In genomic region chr13:19133833-19134232, GRCm38 (mm10) we compare ENCODE assay signal across 8 mouse cellular contexts.
DNase-seq lines count a peak whose midpoint lies in the region; ATAC-seq and TF ChIP-seq lines count a peak whose summit lies in the region.

No protein-coding gene starts in this region.

- peak; percentile 50 for DNase-seq in thymus, adult 2 months
- no peak for DNase-seq in thymus, adult 18-20 months
- peak; percentile 81 for DNase-seq in brain, embryonic 14.5 days (ENCODE audit: low read depth)
- DNase-seq in kidney, postnatal 10 days: peak; percentile 53
- peak; percentile 77 to 83 for DNase-seq in right cerebral cortex, adult 2 months (ENCODE audit: low spot score in 2 of 2)
- no peak for DNase-seq in ovary, adult 18-20 months (ENCODE audit: low spot score)

- H3K4me3 ChIP-seq in thymus, adult 2 months (ENCODE audit: control insufficient read depth, insufficient read depth, low read length): no peak overlapping the region
- no peak overlapping the region for H3K4me3 ChIP-seq in liver, embryonic 12.5 days

- ATAC-seq in erythroblast, adult 5-6 weeks (replicated peaks; ENCODE audit: low FRiP score, poor library complexity, severe bottlenecking): peak; percentile 91
- peak; percentile 54; the same call in 1 of the 2 replicates for ATAC-seq in liver, embryonic 12.5 days

- H3K4me2 ChIP-seq in liver, embryonic 12.5 days: no peak overlapping the region

- TF ChIP-seq CTCF in thymus, adult 2 months (IDR thresholded peaks at IDR 0.05; ENCODE audit: borderline replicate concordance, control insufficient read depth, extremely low read depth, insufficient read depth, low read length, poor library complexity): no peak
- peak; percentile 74; the same call in 1 of the 2 replicates for TF ChIP-seq CTCF in brain, embryonic 14.5 days (IDR thresholded peaks at IDR 0.05; ENCODE audit: borderline replicate concordance, extremely low read depth, insufficient read depth, insufficient read length)

- no peak overlapping the region for H3K27ac ChIP-seq in thymus, adult 2 months (ENCODE audit: control insufficient read depth, insufficient read depth, low read length)
- no peak overlapping the region for H3K27ac ChIP-seq in liver, embryonic 12.5 days

- H3K9me3 ChIP-seq in liver, embryonic 12.5 days (replicated peaks): no peaks in the 10 kb centered on the region

- no peak overlapping the region for H3K9ac ChIP-seq in liver, embryonic 12.5 days

- TF ChIP-seq POLR2A in thymus, adult 2 months (IDR thresholded peaks at IDR 0.05; ENCODE audit: control insufficient read depth, extremely low read depth, insufficient read depth, low read length, poor library complexity): no peak
- TF ChIP-seq POLR2A in brain, embryonic 14.5 days (IDR thresholded peaks at IDR 0.05; ENCODE audit: borderline replicate concordance, extremely low read depth, insufficient read depth, insufficient read length, poor library complexity, severe bottlenecking): no peak

- WGBS in thymus, adult 2 months: 35% methylated on average over 4 of the region's 4 CpGs
- 22% methylated on average over 4 of the region's 4 CpGs for WGBS in liver, embryonic 12.5 days (ENCODE audit: insufficient replicate concordance)

- no peaks in the 10 kb centered on the region for H3K36me3 ChIP-seq in thymus, adult 2 months (ENCODE audit: control insufficient read depth, insufficient read depth, low read length)
- no peaks in the 10 kb centered on the region for H3K36me3 ChIP-seq in liver, embryonic 12.5 days

- H3K27me3 ChIP-seq in thymus, adult 2 months (ENCODE audit: control insufficient read depth, insufficient read depth, low read length): no peaks in the 10 kb centered on the region
- H3K27me3 ChIP-seq in liver, embryonic 12.5 days (replicated peaks): no peaks in the 10 kb centered on the region

- 0 out of 2 replicates have a peak, but pooled peaks cover 2% of the 10 kb centered on the region for H3K4me1 ChIP-seq in thymus, adult 2 months (replicated peaks; ENCODE audit: control insufficient read depth, insufficient read depth, low read length)
- H3K4me1 ChIP-seq in liver, embryonic 12.5 days: peaks cover 4% of the 10 kb centered on the region; the same call in 1 of the 2 replicates

Comparison
In these comparisons a context has a peak if more than half of its experiments do, and no peak if none do; other contexts are left out.
1. DNase-seq: peak in thymus, adult 2 months (single experiment), brain, embryonic 14.5 days (single experiment), kidney, postnatal 10 days (single experiment) and right cerebral cortex, adult 2 months (2 of 2); none in thymus, adult 18-20 months (0 of 2) and ovary, adult 18-20 months (single experiment).